Mouse (Mus musculus) neutrophil, adult 65 days (primary cell): Measurements from ENCODE around the gene Tab1. TPM values are rescaled to one million over a fixed set of nuclear protein-coding genes. Genes with fewer than 3 reads are reported as not detected.

Experiments
- total RNA-seq: library from RNA; stranded (reverse); gene quantifications from 2 replicates; pipeline ENCODE4 v1.2.4, GENCODE M21; 2023

Gene Tab1
- total RNA-seq = 15.0 and 15.9 TPM in 2 replicates

DNA sequence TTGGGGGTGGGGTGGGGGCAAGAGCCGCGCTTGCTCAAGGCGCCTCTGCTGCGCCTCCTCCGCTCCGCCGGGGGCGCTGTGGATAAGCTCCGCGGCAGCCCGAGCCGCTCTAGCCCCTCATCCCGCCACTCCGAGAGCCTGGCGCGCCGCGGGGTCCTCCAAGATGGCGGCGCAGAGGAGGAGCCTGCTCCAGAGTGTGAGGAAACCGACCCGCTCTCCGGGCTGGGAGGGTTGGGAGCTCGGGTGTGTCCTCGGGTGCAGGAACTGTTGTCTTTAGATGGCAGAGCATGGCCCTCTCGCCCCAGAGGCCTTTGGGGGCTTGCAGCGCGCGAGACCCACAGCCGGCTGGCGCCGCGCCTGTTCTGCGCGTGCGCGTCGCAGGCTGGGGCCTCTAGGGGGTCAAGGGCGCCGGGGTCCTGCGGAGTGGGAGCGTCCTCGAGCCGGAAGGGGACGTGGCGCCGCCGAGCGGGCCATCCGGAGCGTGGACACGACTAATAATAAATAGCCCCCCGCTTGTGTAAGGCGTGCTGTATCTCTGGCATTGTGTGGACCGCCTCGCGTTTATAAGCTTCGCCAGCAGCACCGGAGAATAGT lies at the start of gene Tab1:
Gene Tab1 (plus strand): TSS at position 135 of the 594 bp plus-strand sequence.

DNA sequence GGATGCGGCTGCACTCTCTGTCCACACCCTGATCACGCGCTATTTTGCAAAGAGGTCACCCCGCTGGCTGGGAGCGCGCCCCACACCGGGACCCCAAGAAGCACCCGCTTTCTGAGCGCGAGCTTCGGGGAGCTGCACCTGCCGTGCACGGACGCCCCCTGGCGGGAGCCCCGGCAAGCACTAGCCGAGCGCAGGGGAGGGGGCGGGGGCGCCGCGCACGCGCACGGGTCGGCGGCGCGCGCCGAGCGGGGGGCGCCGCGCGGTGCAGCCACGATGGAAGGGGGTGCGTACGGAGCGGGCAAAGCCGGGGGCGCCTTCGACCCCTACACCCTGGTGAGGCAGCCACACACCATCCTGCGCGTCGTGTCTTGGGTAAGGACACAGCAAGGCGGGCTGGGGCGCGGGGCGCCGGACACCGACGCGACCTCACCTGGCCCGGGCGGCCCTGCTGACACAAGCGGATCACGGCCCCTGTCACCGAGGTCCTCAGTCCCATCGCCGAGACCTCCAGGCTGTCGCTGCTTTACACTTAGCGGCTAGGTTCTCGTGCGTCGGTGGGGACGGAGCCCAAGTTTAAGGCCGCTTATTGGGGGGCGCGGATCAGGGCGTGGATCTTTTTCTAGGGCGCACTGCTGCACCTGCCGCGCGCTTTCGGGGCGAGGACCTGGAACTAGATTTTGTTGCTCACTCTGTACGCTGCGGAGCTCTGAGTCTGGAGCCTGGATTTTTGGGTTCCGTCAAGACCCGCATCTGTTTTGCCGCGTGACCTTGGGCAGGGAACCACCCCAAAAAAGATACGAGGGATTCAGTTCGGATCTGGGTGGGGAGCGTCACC lies 41.6 kb upstream of the Tab1 start, which contains the start of the genes Syngr1 and Rpl3:
Gene Syngr1 (plus strand): TSS at position 214 of the 835 bp plus-strand sequence.
Gene Rpl3 (minus strand): TSS at position 748 of the 835 bp plus-strand sequence.

DNA sequence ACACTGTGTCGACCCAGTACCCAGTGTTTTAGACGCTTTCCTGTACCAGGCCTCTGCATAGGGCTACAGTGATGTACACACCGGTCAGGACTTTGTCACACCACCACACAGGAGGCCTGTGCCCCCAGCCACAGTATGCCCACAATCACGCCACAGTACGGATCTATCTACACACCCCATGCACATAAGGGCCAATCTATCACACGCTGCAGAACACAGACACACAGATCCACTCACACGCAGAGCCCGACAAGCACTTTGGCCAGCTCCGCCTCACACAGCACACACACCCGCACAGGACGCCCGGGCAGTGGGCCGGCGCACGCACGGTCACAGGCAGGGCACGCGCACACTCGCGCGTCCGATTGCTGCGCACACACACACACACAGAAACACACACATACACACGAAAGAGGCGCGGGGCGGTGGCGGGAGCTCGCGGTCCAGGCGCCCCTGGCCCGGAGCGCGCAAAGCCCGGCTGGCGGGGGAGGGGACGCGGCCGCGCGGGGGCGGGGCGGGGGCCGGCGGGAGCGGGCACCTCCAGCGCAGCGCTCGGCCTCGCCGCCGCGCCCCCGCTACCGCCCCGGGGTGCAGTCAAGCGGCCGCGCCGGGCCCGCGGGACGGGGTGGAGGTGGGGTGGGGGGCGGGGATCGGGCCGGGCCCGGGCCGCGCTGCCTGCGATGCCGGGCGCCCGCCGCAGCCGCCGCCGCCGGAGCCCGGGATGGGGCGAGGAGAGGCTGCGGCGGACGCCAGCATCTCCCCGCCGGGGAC lies 40.3 kb downstream of the Tab1 start, which contains the start of gene Mgat3:
Gene Mgat3 (plus strand): TSS at position 721 of the 771 bp plus-strand sequence.

Other genes with a start within 250 kb of the Tab1 start
- gene Apobec3, start 241.5 kb upstream of the Tab1 start, total RNA-seq = 41.0 and 57.2 TPM in 2 replicates
- gene Cbx7, start 162.0 kb upstream of the Tab1 start, total RNA-seq = 4.6 and 7.0 TPM in 2 replicates
- gene Pdgfb, start 118.2 kb upstream of the Tab1 start, total RNA-seq = 0.25 and 0.61 TPM in 2 replicates
- 2.9 and 5.6 TPM in 2 replicates for gene Syngr1, start 41.8 kb upstream of the Tab1 start, total RNA-seq
- 281 and 303 TPM in 2 replicates for gene Rpl3, start 41.3 kb upstream of the Tab1 start, total RNA-seq
- not detected in 2 replicates for gene Mgat3, start 40.6 kb downstream of the Tab1 start, total RNA-seq
- gene Mief1, start 100.9 kb downstream of the Tab1 start, total RNA-seq = 28.7 and 42.6 TPM in 2 replicates
- 16.3 TPM in 1 of 2 replicates, not detected in the other for gene AC140267.1, start 102.7 kb downstream of the Tab1 start, total RNA-seq
- gene Atf4, start 122.1 kb downstream of the Tab1 start, total RNA-seq = 508 and 512 TPM in 2 replicates
- 12.9 and 15.0 TPM in 2 replicates for gene Rps19bp1, start 131.2 kb downstream of the Tab1 start, total RNA-seq
- gene Cacna1i, start 154.1 kb downstream of the Tab1 start, total RNA-seq = 0.03 and 0.05 TPM in 2 replicates